Mouse (Mus musculus) ES-E14 (cell line): Measurements from ENCODE around the gene Hint3. TPM values are rescaled to one million over a fixed set of nuclear protein-coding genes. Genes with fewer than 3 reads are reported as not detected.
"Not testable (repeated sequence)": the region's sequence is repeated elsewhere in the genome, so short reads cannot be mapped to it uniquely, and the experiment has no call there.

Experiments
- DNase-seq: peaks from one replicate; pipeline ENCODE4 v3.0.0-alpha.2; 2013; ENCODE audit warnings: low read depth, low spot score
- H3K27ac ChIP-seq: 2 replicates; pipeline ENCODE4 v1.5.1; 2012; ENCODE audit warnings: low read depth, mild to moderate bottlenecking, low read length, moderate library complexity, mixed read lengths; ENCODE audit not compliant: poor library complexity, insufficient read depth, severe bottlenecking
- H3K36me3 ChIP-seq: 2 replicates; pipeline ENCODE4 v1.6.1; 2012; ENCODE audit warnings: mild to moderate bottlenecking, low read length, moderate library complexity, mixed read lengths; ENCODE audit not compliant: control insufficient read depth, poor library complexity, insufficient read depth, severe bottlenecking
- H3K4me1 ChIP-seq, 2 experiments: fragments of 150-350 bp in 1 of 2; sonication (generic) in 1 of 2; 2 replicates each; pipeline ENCODE4 v1.6.1; 2012; ENCODE audit warnings: low read length in 2 of 2, mild to moderate bottlenecking in 1 of 2, mixed read lengths in 1 of 2; ENCODE audit not compliant: control insufficient read depth in 2 of 2, insufficient read depth in 2 of 2, poor library complexity in 1 of 2
- H3K4me3 ChIP-seq, 2 experiments: fragments of 150-350 bp in 1 of 2; sonication (generic) in 1 of 2; 2 replicates each; pipeline ENCODE4 v1.5.1; 2012; ENCODE audit warnings: low read length in 2 of 2, low read depth in 1 of 2, mild to moderate bottlenecking in 1 of 2, mixed read lengths in 1 of 2; ENCODE audit not compliant: insufficient read depth in 1 of 2, poor library complexity in 1 of 2, severe bottlenecking in 1 of 2
- H3K9ac ChIP-seq: 2 replicates; pipeline ENCODE4 v1.6.1; 2012; ENCODE audit warnings: low read depth, mild to moderate bottlenecking, low read length, mixed read lengths; ENCODE audit not compliant: poor library complexity, insufficient read depth, severe bottlenecking
- H3K9me3 ChIP-seq: fragments of 150-350 bp; sonication (generic); 2 replicates; pipeline ENCODE4 v1.6.1; 2012; ENCODE audit warnings: low read depth, mild to moderate bottlenecking, low read length; ENCODE audit not compliant: control insufficient read depth, insufficient read depth
- CHD2 ChIP-seq: IDR thresholded peaks from 2 replicates; pipeline ENCODE4 v1.6.1; 2014; ENCODE audit warnings: mild to moderate bottlenecking, low read depth, low read length, inconsistent platforms
- HCFC1 ChIP-seq: IDR thresholded peaks from 2 replicates; pipeline ENCODE4 v1.6.1; 2012; ENCODE audit warnings: low read length, inconsistent platforms, borderline replicate concordance; ENCODE audit not compliant: insufficient read depth
- MAFK ChIP-seq: IDR thresholded peaks from 2 replicates; pipeline ENCODE4 v1.6.1; 2014; ENCODE audit warnings: mild to moderate bottlenecking, low read depth, low read length, inconsistent platforms; ENCODE audit not compliant: insufficient read depth
- ZC3H11A ChIP-seq: IDR thresholded peaks from 2 replicates; pipeline ENCODE4 v1.6.1; 2012; ENCODE audit warnings: low read depth, mild to moderate bottlenecking, inconsistent platforms, low read length, borderline replicate concordance
- ZNF384 ChIP-seq: IDR thresholded peaks from 2 replicates; pipeline ENCODE4 v1.6.1; 2012; ENCODE audit warnings: low read depth, low read length, inconsistent platforms
- in situ Hi-C, 2 experiments: fragments of 600-800 bp; cut with MboI; formaldehyde crosslinking; loops; one replicate each; pipeline ENCODE4 v1.15.1; 2025; ENCODE audit warnings: low sequenced_read_pairs in 2 of 2, inconsistent platforms in 1 of 2; ENCODE audit not compliant: unreplicated experiment in 2 of 2
- total RNA-seq: library from RNA; depleted of rRNA; stranded (reverse); fragments of 300-350 nt; gene quantifications from 2 replicates; pipeline ENCODE4 v1.2.3, GENCODE M21; 2012

The Hint3 gene
- total RNA-seq, 1 experiment: 15.0 TPM

DNA sequence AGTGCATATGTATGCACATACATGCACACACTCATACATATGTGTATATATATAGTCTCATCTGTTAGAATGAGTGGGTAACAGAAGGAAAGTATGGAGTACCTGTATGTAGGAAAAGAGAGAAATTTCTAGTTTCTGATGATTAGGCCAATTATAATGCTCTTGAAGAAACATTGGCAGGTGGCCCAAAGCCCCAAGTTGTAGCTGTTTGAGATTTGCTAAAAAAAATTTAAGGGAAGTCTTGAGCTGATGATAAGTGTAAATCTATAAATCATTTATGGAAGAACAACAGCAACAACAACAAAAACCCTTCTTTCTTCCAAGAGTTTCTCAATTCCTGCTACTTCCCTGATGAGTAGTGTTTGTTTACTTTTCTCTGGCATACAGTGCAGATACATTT lies 545 bp upstream of the Hint3 start:
- TF ChIP-seq ZC3H11A (no peak), HCFC1 (no peak), MAFK (no peak), CHD2 (no peak), ZNF384 (no peak)
- peaks cover 0 to 3% of the 10 kb centered on the region in 2 experiments; a peak in 2 of 4 replicates for H3K4me1 ChIP-seq
- H3K4me3 ChIP-seq: no peak overlapping the region
- in situ Hi-C loops: loop anchor here in 1 of 2 experiments (10.0 kb wide), 1 partner anchor 175 kb away; the partner anchor contains the start of gene Ncoa7
- no peak overlapping the region for H3K9ac ChIP-seq
- no peaks in the 10 kb centered on the region; the same call in 1 of the 2 replicates for H3K36me3 ChIP-seq
- H3K27ac ChIP-seq: no peak overlapping the region
- no peak for DNase-seq
- no peaks in the 10 kb centered on the region for H3K9me3 ChIP-seq

DNA sequence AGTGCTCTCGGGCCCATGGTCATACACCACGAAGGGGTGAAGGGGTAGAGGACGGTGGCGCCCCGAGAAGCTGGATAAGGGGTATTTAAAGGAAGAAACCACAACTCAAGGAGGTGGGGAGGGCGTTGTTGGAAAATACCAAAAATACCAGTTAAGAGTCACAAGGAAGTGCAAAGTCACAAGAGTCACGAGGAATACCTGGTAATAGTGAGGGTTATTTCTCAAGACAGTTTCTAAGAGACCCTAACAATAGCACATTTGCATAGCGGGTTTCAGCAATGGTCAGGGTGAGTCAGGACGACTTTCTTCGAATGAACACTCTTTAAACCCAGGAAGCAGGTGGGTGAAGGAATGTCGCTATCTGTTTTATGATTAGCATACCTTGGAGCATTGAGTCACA lies 988 bp downstream of the Hint3 start:
- not testable (repeated sequence) for H3K4me1 ChIP-seq, H3K9me3 ChIP-seq, H3K4me3 ChIP-seq, H3K9ac ChIP-seq, DNase-seq, H3K36me3 ChIP-seq
- H3K27ac ChIP-seq: peak overlapping the region; percentile 90
- in situ Hi-C loops: loop anchor here in 1 of 2 experiments (10.0 kb wide), 1 partner anchor 176 kb away; the partner anchor contains the start of gene Ncoa7

DNA sequence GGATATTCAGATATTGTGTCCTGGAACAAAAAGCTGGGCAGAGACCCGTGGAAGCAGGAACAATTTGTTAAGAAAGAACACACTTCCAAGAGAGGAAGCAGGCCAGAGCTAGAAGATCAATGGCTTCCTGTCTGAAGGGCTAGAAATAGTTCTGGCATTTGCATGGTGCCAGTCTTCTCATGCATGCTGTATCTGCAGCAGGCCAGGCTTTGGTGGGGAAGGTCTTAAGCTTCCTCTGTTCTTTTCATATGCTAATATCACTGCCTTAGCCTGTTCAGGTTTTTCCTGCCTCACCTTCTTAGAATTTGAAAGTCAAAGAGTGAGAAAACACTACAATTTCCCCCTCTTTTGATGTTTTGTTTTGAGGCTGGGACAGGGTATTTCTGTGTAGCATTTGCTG lies 1.9 kb downstream of the Hint3 start:
- peak overlapping the region; percentile 90 for H3K27ac ChIP-seq
- TF ChIP-seq CHD2: no peak
- no peak for TF ChIP-seq HCFC1
- TF ChIP-seq MAFK: no peak
- no peak for TF ChIP-seq ZC3H11A
- no peak for TF ChIP-seq ZNF384
- H3K4me1 ChIP-seq: peaks cover 2 to 7% of the 10 kb centered on the region in 2 experiments; a peak in 3 of 4 replicates
- no peak overlapping the region for H3K9ac ChIP-seq
- in situ Hi-C loops: loop anchor here in 1 of 2 experiments (10.0 kb wide), 1 partner anchor 177 kb away; the partner anchor contains the start of gene Ncoa7
- H3K4me3 ChIP-seq: no peak overlapping the region
- H3K9me3 ChIP-seq: no peaks in the 10 kb centered on the region
- DNase-seq: peak; percentile 44
- H3K36me3 ChIP-seq: no peaks in the 10 kb centered on the region; the same call in 1 of the 2 replicates

DNA sequence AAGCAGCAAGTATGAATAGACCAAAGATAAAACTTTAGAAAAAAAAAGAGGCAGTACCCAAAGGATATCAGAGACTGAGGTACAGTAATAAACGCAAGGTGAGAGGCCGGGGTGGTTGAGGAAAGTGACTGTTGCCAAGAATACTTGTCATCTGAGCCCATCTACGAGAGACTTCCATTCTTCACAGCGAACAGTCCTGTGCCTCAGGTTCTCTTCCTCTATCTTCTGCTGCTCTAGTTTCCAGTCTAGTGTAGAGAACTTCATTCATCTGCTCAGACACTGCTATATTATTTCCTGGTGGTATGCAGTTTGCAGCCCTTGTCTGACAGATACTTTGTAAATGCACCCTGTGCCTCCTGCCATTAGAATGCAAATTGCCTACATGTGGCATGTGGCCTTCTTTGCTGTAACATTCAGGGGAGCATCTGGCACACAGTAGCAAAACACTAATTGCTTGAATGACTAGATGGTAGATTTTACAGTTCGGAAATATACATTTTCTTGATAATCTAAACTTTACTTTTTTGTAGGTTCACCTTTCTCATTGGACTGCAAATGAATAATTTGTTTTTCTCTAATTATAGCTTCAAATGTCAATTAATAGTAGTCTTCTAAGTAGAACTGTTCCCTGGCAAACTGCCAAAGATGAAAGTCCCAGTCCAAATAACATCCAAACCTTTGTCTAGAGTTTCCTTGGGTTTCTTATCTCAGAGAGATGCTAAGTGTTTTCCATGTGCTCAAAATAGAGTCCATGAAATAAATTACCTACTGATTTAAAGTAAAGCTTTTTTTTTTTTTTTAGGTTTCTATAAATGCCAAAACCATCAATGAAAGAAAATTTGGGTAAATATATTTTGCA lies 5.0 kb downstream of the Hint3 start:
- no peak for DNase-seq
- in situ Hi-C loops: loop anchor here in 1 of 2 experiments (10.0 to 25.0 kb wide), 2 partner anchors 180 to 688 kb away; partner anchors contain the start of genes Hddc2 and Ncoa7

More for the DNA sequence above, 5.0 kb downstream of the Hint3 start:
- Histone ChIP-seq H3K9ac (no peak overlapping the region), H3K9me3 (no peaks in the 10 kb centered on the region), H3K27ac (no peak overlapping the region), H3K4me1 (peaks cover 2 to 7% of the 10 kb centered on the region in 2 experiments; a peak in 3 of 4 replicates), H3K4me3 (no peak overlapping the region), H3K36me3 (no peaks in the 10 kb centered on the region; the same call in 1 of the 2 replicates)
- TF ChIP-seq ZC3H11A (no peak), ZNF384 (no peak), MAFK (no peak), HCFC1 (no peak)
